Mouse (Mus musculus): ENCODE results near the gene Hapln4.

DNA sequence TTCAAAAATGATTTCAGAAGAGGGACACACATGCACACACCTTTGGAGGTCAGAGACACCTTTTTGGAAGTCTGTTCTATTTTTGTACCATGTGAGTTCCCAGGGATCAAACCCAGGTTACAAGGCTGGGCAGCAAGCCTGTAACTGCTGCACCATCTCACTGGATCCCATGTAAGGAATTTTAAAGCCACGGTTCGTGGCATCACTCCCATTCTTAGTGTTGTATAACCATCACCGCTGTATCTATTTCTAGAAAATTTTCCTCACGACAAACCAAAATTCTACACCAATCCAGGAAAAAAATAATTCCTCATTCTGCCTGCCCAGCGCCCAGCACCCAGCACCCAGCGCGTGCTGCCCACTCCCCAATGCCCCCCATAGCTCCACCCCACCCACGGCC is 16.0 kb downstream of the Hapln4 start:
- TF ChIP-seq POLR2A (IDR thresholded peaks at IDR 0.05; ENCODE audit: insufficient read depth, low read depth, low read length) (no peak), CTCF (IDR thresholded peaks at IDR 0.05; ENCODE audit: insufficient read depth, low read depth, low read length) (no peak)

Data from olfactory bulb, adult 2 months (tissue).